Mouse (Mus musculus) thymus, adult 2 months (tissue): ENCODE measurements around the gene Anapc13. TPM values are rescaled to one million over a fixed set of nuclear protein-coding genes. Genes with fewer than 3 reads are reported as not detected.

Source experiments
- DNase-seq: peaks from one replicate; pipeline ENCODE4 v3.0.0; 2021
- H3K27ac ChIP-seq: fragments of 200-500 bp; 2 replicates; pipeline ENCODE4 v1.5.1; 2012; ENCODE audit warnings: low read length, control low read depth; ENCODE audit not compliant: control insufficient read depth, insufficient read depth
- H3K27me3 ChIP-seq: fragments of 200-500 bp; 2 replicates; pipeline ENCODE4 v1.6.1; 2012; ENCODE audit warnings: mild to moderate bottlenecking, low read length, moderate library complexity, mixed read lengths; ENCODE audit not compliant: control insufficient read depth, insufficient read depth
- H3K36me3 ChIP-seq: fragments of 200-500 bp; 2 replicates; pipeline ENCODE4 v1.6.1; 2012; ENCODE audit warnings: mild to moderate bottlenecking, low read length, moderate library complexity; ENCODE audit not compliant: control insufficient read depth, insufficient read depth
- H3K4me1 ChIP-seq: fragments of 200-500 bp; replicated peaks from 2 replicates; pipeline ENCODE4 v1.6.1; 2012; ENCODE audit warnings: low read length; ENCODE audit not compliant: control insufficient read depth, insufficient read depth
- H3K4me3 ChIP-seq: fragments of 200-500 bp; 2 replicates; pipeline ENCODE4 v1.5.1; 2012; ENCODE audit warnings: mild to moderate bottlenecking, low read length, control low read depth, moderate library complexity; ENCODE audit not compliant: control insufficient read depth, insufficient read depth
- CTCF ChIP-seq: fragments of 200-500 bp; IDR thresholded peaks from 2 replicates; pipeline ENCODE4 v1.5.1; 2012; ENCODE audit warnings: mild to moderate bottlenecking, control low read depth, low read length, moderate library complexity, borderline replicate concordance; ENCODE audit not compliant: control insufficient read depth, poor library complexity, insufficient read depth; ENCODE audit errors: extremely low read depth
- POLR2A ChIP-seq: fragments of 200-500 bp; IDR thresholded peaks from 2 replicates; pipeline ENCODE4 v1.6.1; 2012; ENCODE audit warnings: mild to moderate bottlenecking, low read length, control low read depth, moderate library complexity; ENCODE audit not compliant: control insufficient read depth, poor library complexity, insufficient read depth; ENCODE audit errors: extremely low read depth
- WGBS: fragments of 180-500 bp; shearing (Covaris S2); methylation state at CpG from one replicate; pipeline ENCODE4 v1.1.7; 2018; 5-methylcytosine and 5-hydroxymethylcytosine counted together
- polyA plus RNA-seq: library from polyadenylated mRNA; depleted of rRNA; stranded (reverse); fragments of >200 nt; gene quantifications from 2 replicates; pipeline ENCODE4 v1.2.3, GENCODE M21; 2012

Anapc13 gene
- polyA plus RNA-seq, 1 experiment, result 34.6 TPM

- TF ChIP-seq CTCF, result no peak
- no peak for TF ChIP-seq POLR2A
- no peaks in the 10 kb centered on the region for H3K36me3 ChIP-seq
- no peak overlapping the region for H3K4me3 ChIP-seq
- H3K4me1 ChIP-seq, result no peaks in the 10 kb centered on the region
- no peaks in the 10 kb centered on the region for H3K27me3 ChIP-seq
- H3K27ac ChIP-seq, result no peak overlapping the region
- 87% methylated on average over 1 of the region's 1 CpGs for WGBS
- DNase-seq, result peak; percentile 54
Measured at GRCm38 (mm10) chr9:102632923-102633537, 6.9 kb downstream of the Anapc13 start.

DNA sequence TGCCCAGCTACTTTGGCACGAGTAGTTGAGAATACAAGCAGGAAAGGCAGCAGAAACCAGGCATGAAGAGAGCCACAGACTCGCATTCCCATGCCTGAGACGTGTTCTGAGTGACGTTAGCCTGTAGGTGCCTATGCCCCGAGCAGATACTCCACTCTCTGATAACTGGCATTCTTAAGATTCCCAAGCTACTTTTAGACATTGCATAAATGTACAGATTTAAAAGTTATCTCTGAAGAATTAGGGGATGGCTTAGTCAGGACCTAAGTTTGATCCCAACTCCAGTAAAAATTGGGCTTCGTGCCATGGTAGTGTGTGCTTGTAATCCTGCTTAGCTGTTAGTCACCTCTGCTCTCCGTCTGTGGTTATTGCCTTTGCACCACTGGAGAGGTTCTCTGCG lies 8.4 kb downstream of the Anapc13 start:
- TF ChIP-seq POLR2A (no peak), CTCF (no peak)
- Histone ChIP-seq H3K27me3 (no peaks in the 10 kb centered on the region), H3K27ac (no peak overlapping the region), H3K4me3 (no peak overlapping the region), H3K36me3 (no peaks in the 10 kb centered on the region), H3K4me1 (no peaks in the 10 kb centered on the region)
- WGBS, result 96% methylated on average over 8 of the region's 8 CpGs
- no peak for DNase-seq

- Histone ChIP-seq H3K4me1 (no peaks in the 10 kb centered on the region), H3K27ac (no peak overlapping the region), H3K27me3 (no peaks in the 10 kb centered on the region), H3K36me3 (no peaks in the 10 kb centered on the region), H3K4me3 (no peak overlapping the region)
- TF ChIP-seq CTCF (no peak), POLR2A (no peak)
- 7% methylated on average over 4 of the region's 4 CpGs for WGBS
- peak; percentile 43 for DNase-seq
Measured at GRCm38 (mm10) chr9:102636553-102636952, 10.5 kb downstream of the Anapc13 start.

- TF ChIP-seq POLR2A, result no peak
- no peak for DNase-seq
- WGBS, result 69% methylated on average over 4 of the region's 4 CpGs
- Histone ChIP-seq H3K4me3 (no peak overlapping the region), H3K27ac (no peak overlapping the region), H3K4me1 (no peaks in the 10 kb centered on the region), H3K36me3 (no peaks in the 10 kb centered on the region), H3K27me3 (no peaks in the 10 kb centered on the region)
Measured at GRCm38 (mm10) chr9:102637115-102637514, 11.0 kb downstream of the Anapc13 start.

DNA sequence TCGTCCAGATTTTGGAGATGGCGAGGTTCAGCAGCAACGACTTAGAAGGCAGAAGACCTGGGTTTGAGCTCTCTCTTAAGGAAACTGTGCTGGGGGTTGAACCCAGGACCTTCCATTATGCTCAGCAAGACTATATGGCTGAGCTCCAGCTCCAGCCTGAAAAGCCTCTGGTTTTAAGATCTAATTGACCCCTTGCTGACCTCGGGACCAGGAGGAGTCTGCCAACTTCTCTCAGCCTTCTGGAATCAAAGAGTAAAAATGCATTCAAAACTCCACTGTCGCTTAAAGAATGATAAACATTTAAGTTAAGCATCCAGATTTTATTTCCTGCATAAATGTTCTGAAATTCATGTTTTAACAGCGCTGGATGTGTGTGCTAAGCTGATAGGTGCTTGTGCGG lies 12.9 kb downstream of the Anapc13 start:
- no peak for DNase-seq
- no peak for TF ChIP-seq CTCF
- no peak for TF ChIP-seq POLR2A
- Histone ChIP-seq H3K4me3 (no peak overlapping the region), H3K36me3 (no peaks in the 10 kb centered on the region), H3K27ac (no peak overlapping the region), H3K27me3 (no peaks in the 10 kb centered on the region), H3K4me1 (no peaks in the 10 kb centered on the region)
- 84% methylated on average over 7 of the region's 7 CpGs for WGBS

DNA sequence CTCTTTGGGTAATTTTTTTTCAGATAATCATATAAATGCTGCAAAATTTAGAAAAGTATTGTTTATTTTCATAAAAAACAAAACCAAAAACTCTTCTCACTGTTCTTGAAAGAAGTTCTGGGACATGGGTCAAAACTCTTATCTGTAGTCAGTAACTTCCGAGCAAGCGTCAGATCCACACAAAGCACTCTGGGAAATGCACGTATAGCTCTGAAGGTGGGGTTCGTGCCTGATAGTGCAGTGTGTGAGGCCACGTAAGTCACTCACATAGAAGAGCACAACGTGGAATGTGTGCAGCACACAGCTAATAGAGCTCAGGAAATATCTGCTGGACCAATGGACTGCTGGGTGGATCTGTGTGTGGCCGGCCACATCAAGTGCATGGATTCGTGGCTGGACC lies 13.4 kb downstream of the Anapc13 start:
- no peak for DNase-seq
- H3K4me3 ChIP-seq, result no peak overlapping the region
- no peaks in the 10 kb centered on the region for H3K4me1 ChIP-seq
- H3K36me3 ChIP-seq, result no peaks in the 10 kb centered on the region
- no peak overlapping the region for H3K27ac ChIP-seq
- TF ChIP-seq POLR2A, result no peak
- TF ChIP-seq CTCF, result no peak
- H3K27me3 ChIP-seq, result no peaks in the 10 kb centered on the region
- 89% methylated on average over 8 of the region's 8 CpGs for WGBS

GRCm38 (mm10) chr9:102641531-102641930 lies 15.4 kb downstream of the Anapc13 start:
- H3K4me3 ChIP-seq, result no peak overlapping the region
- no peaks in the 10 kb centered on the region for H3K4me1 ChIP-seq
- TF ChIP-seq CTCF (no peak), POLR2A (no peak)
- DNase-seq, result no peak
- WGBS, result 85% methylated on average over 6 of the region's 6 CpGs
- H3K27ac ChIP-seq, result no peak overlapping the region
- no peaks in the 10 kb centered on the region for H3K27me3 ChIP-seq
- no peaks in the 10 kb centered on the region for H3K36me3 ChIP-seq
